Mouse (Mus musculus) c-Kit-positive CD71-positive TER-119-negative erythroid progenitor cells, embryonic 14.5 days (primary cell): ENCODE results near the gene Rundc3a.
"Not testable (repeated sequence)": the region's sequence is repeated elsewhere in the genome, so short reads cannot be mapped to it uniquely, and the experiment has no call there.

Source experiments
- DNase-seq: peaks from one replicate; pipeline ENCODE4 v3.0.0-alpha.2; 2013; ENCODE audit warnings: low read depth

Gene Rundc3a

GRCm38 (mm10) chr11:102368347-102368746, 24.9 kb upstream of the Rundc3a start:
- DNase-seq, result no peak

- no peak for DNase-seq
Measured at GRCm38 (mm10) chr11:102369263-102369662, 23.9 kb upstream of the Rundc3a start.

- DNase-seq, result no peak
Measured at GRCm38 (mm10) chr11:102370285-102370684, 22.9 kb upstream of the Rundc3a start.

- DNase-seq, result no peak
Measured at GRCm38 (mm10) chr11:102371926-102372685, 21.1 kb upstream of the Rundc3a start.

- DNase-seq, result no peak
Measured at GRCm38 (mm10) chr11:102372936-102373335, 20.3 kb upstream of the Rundc3a start.

GRCm38 (mm10) chr11:102373646-102374045, 19.6 kb upstream of the Rundc3a start:
- DNase-seq, result no peak

- no peak for DNase-seq
Measured at GRCm38 (mm10) chr11:102374108-102374725, 19.0 kb upstream of the Rundc3a start.

- peak; percentile 92 for DNase-seq
Measured at GRCm38 (mm10) chr11:102375196-102376173, 17.7 kb upstream of the Rundc3a start.

GRCm38 (mm10) chr11:102376196-102376835, 16.9 kb upstream of the Rundc3a start:
- DNase-seq, result no peak

GRCm38 (mm10) chr11:102377186-102377585, 16.0 kb upstream of the Rundc3a start:
- no peak for DNase-seq

GRCm38 (mm10) chr11:102380091-102380490, 13.1 kb upstream of the Rundc3a start:
- no peak for DNase-seq

- no peak for DNase-seq
Measured at GRCm38 (mm10) chr11:102381341-102382100, 11.7 kb upstream of the Rundc3a start.

- no peak for DNase-seq
Measured at GRCm38 (mm10) chr11:102382794-102383193, 10.4 kb upstream of the Rundc3a start.

GRCm38 (mm10) chr11:102383365-102384136, 9.7 kb upstream of the Rundc3a start:
- no peak for DNase-seq

GRCm38 (mm10) chr11:102384418-102384817, 8.8 kb upstream of the Rundc3a start:
- no peak for DNase-seq

- DNase-seq, result no peak
Measured at GRCm38 (mm10) chr11:102385075-102385474, 8.1 kb upstream of the Rundc3a start.

- no peak for DNase-seq
Measured at GRCm38 (mm10) chr11:102386121-102386520, 7.1 kb upstream of the Rundc3a start.

GRCm38 (mm10) chr11:102389436-102389835, 3.8 kb upstream of the Rundc3a start:
- not testable (repeated sequence) for DNase-seq

- no peak for DNase-seq
Measured at GRCm38 (mm10) chr11:102392441-102393237, 564 bp upstream of the Rundc3a start.
